ENCODE assay signal across 25 mouse cellular contexts in genomic region chr7:103810296-103810695, GRCm38 (mm10). TPM values are rescaled to one million over a fixed set of nuclear protein-coding genes. Genes with fewer than 3 reads are reported as not detected.
DNase-seq lines count a peak whose midpoint lies in the region; ATAC-seq and TF ChIP-seq lines count a peak whose summit lies in the region.
"Had no signal": no experiment of that assay in that cellular context is flagged by ENCODE, and none has a peak within 500 bp of the region (broad histone marks: within the 10 kb centered on the region; RNA-seq: fewer than 3 reads in every experiment).

No protein-coding gene starts in this region.

- peaks cover 5% of the 10 kb centered on the region; the same call in 1 of the 2 replicates for H3K4me1 ChIP-seq in heart, embryonic 11.5 days (ENCODE audit: control insufficient read depth, insufficient read depth, low read length)
- H3K4me1 ChIP-seq in liver, embryonic 15.5 days (replicated peaks), result peaks cover 31% of the 10 kb centered on the region
- H3K4me1 ChIP-seq in cerebellum, adult 2 months (ENCODE audit: control insufficient read depth, insufficient read depth, low read length), result no peaks in the 10 kb centered on the region
- H3K4me1 ChIP-seq: embryonic facial prominence, embryonic 13.5 days; forebrain, embryonic 15.5 days; hindbrain, embryonic 15.5 days had no signal

- H3K9ac ChIP-seq in heart, embryonic 11.5 days (ENCODE audit: low read depth, low read length), result no peak overlapping the region
- peak overlapping the region; percentile 54; the same call in 1 of the 2 replicates for H3K9ac ChIP-seq in liver, embryonic 15.5 days
- H3K9ac ChIP-seq: embryonic facial prominence, embryonic 13.5 days; forebrain, embryonic 15.5 days; hindbrain, embryonic 15.5 days had no signal

- H3K27ac ChIP-seq in heart, embryonic 11.5 days (ENCODE audit: low read depth, low read length), result 0 out of 2 replicates have a peak overlapping the region, but pooled peaks have one; percentile 46
- H3K27ac ChIP-seq in liver, embryonic 15.5 days (replicated peaks), result peak overlapping the region; percentile 98
- no peak overlapping the region for H3K27ac ChIP-seq in cerebellum, adult 2 months (ENCODE audit: insufficient read depth, low read length)
- H3K27ac ChIP-seq: embryonic facial prominence, embryonic 13.5 days; forebrain, embryonic 15.5 days; heart, adult 2 months; hindbrain, embryonic 15.5 days had no signal

- WGBS in heart, embryonic 11.5 days (ENCODE audit: insufficient replicate concordance), result 75% methylated on average over 1 of the region's 1 CpGs
- WGBS in liver, embryonic 15.5 days (ENCODE audit: insufficient replicate concordance), result 32% methylated on average over 1 of the region's 1 CpGs
- WGBS in cerebellum, adult 2 months, result 76% methylated on average over 1 of the region's 1 CpGs

- H3K4me2 ChIP-seq in heart, embryonic 11.5 days, result no peak overlapping the region
- peak overlapping the region; percentile 64 for H3K4me2 ChIP-seq in liver, embryonic 15.5 days
- H3K4me2 ChIP-seq: embryonic facial prominence, embryonic 13.5 days; forebrain, embryonic 15.5 days; hindbrain, embryonic 15.5 days had no signal

- no peaks in the 10 kb centered on the region for H3K27me3 ChIP-seq in heart, embryonic 11.5 days (ENCODE audit: control insufficient read depth, insufficient read depth, low read length)
- H3K27me3 ChIP-seq in liver, embryonic 15.5 days, result no peaks in the 10 kb centered on the region
- no peaks in the 10 kb centered on the region for H3K27me3 ChIP-seq in cerebellum, adult 2 months (ENCODE audit: control insufficient read depth, insufficient read depth, low read length)
- H3K27me3 ChIP-seq: embryonic facial prominence, embryonic 13.5 days; forebrain, embryonic 15.5 days; hindbrain, embryonic 15.5 days had no signal

- TF ChIP-seq CTCF in cerebellum, adult 2 months (IDR thresholded peaks at IDR 0.05; ENCODE audit: borderline replicate concordance, insufficient read depth, low read depth, low read length), result no peak

- H3K36me3 ChIP-seq in heart, embryonic 11.5 days (ENCODE audit: control insufficient read depth, insufficient read depth, low read length), result no peaks in the 10 kb centered on the region
- no peaks in the 10 kb centered on the region for H3K36me3 ChIP-seq in liver, embryonic 15.5 days (replicated peaks)
- H3K36me3 ChIP-seq: embryonic facial prominence, embryonic 13.5 days; forebrain, embryonic 15.5 days; hindbrain, embryonic 15.5 days had no signal

- no peak for ATAC-seq in heart, embryonic 11.5 days (replicated peaks; ENCODE audit: insufficient number of reproducible peaks, low FRiP score, low TSS enrichment)
- peak; percentile 11; the same call in 1 of the 2 replicates for ATAC-seq in erythroid progenitor cell, adult 5-6 weeks (replicated peaks; ENCODE audit: low FRiP score, poor library complexity, severe bottlenecking)
- ATAC-seq in liver, embryonic 15.5 days (ENCODE audit: insufficient read depth), result peak; percentile 7; the same call in 1 of the 2 replicates
- ATAC-seq: forebrain, embryonic 15.5 days had no signal

- no peak for TF ChIP-seq POLR2A in cerebellum, adult 2 months (IDR thresholded peaks at IDR 0.05; ENCODE audit: borderline replicate concordance, insufficient read depth, low read length)

- no peak for DNase-seq in heart, postnatal 14 days
- DNase-seq in c-Kit-negative CD71-positive TER-119-positive erythroid progenitor cells, embryonic 14.5 days (ENCODE audit: low read depth, low spot score), result peak; percentile 66
- DNase-seq in gastrocnemius, postnatal 36 days, result no peak
- DNase-seq in urinary bladder, postnatal 36 days (ENCODE audit: low spot score in 2 of 2), result no peak
- no peak for DNase-seq in cerebellum, adult 2 months
- DNase-seq: adrenal gland, adult 2 months; adrenal gland, postnatal 25 days; cerebellum, adult 11 months; cerebellum, adult 9-10 months; cerebellum, postnatal 25 days; gastrocnemius, postnatal 10 days; heart, adult 2 months; heart, postnatal 36 days had no signal

- H3K4me3 ChIP-seq in heart, embryonic 11.5 days (ENCODE audit: low read depth, low read length), result no peak overlapping the region
- peak overlapping the region; percentile 50 for H3K4me3 ChIP-seq in liver, embryonic 15.5 days (replicated peaks)
- no peak overlapping the region for H3K4me3 ChIP-seq in cerebellum, adult 2 months (replicated peaks; ENCODE audit: insufficient read depth, low read depth, low read length)
- H3K4me3 ChIP-seq: embryonic facial prominence, embryonic 13.5 days; forebrain, embryonic 15.5 days; heart, adult 2 months; hindbrain, embryonic 15.5 days had no signal

- H3K9me3 ChIP-seq in heart, embryonic 11.5 days (replicated peaks; ENCODE audit: control insufficient read depth, low read length), result no peaks in the 10 kb centered on the region
- H3K9me3 ChIP-seq in liver, embryonic 15.5 days (replicated peaks), result no peaks in the 10 kb centered on the region
- H3K9me3 ChIP-seq: embryonic facial prominence, embryonic 13.5 days; forebrain, embryonic 15.5 days; hindbrain, embryonic 15.5 days had no signal

- intact Hi-C loops in heart, postnatal 14 days (cut with DNase I), result no loop called here
- intact Hi-C loops in gastrocnemius, postnatal 36 days (cut with DNase I), result no loop called here

RNA-seq across cellular contexts. Expression of gene Hbb-bt, which starts 3.5 kb away (rescaled TPM):
- 2,483 and 3,067 TPM in 2 replicates for polyA plus RNA-seq in heart, embryonic 11.5 days (2014; fragmentation: Nextera tagmentation; extraction: Ambion mirVana)
- total RNA-seq in heart, postnatal 14 days (2021), result 1,000 to 10,000 TPM; 2,822 to 3,799 TPM
- 26,042 and 29,427 TPM in 2 replicates for total RNA-seq in erythroid progenitor cell, adult 5-6 weeks (2015; ENCODE audit: low replicate concordance)
- 7,139 and 8,294 TPM in 2 replicates for total RNA-seq in erythroid progenitor cell, adult 5-6 weeks (2017; ENCODE audit: low replicate concordance)
- polyA plus RNA-seq in liver, embryonic 15.5 days (2015; fragmentation: Nextera tagmentation; extraction: Ambion mirVana), result 48,050 and 52,773 TPM in 2 replicates
- total RNA-seq in gastrocnemius, postnatal 36 days (2021), result 10 to 100 TPM; 28.4 to 35.6 TPM
- polyA plus RNA-seq in cerebellum, adult 2 months (2012; rRNA removed), result 64.2 and 175 TPM in 2 replicates
- polyA plus RNA-seq: C2C12 had no signal

RNA-seq across cellular contexts. Expression of gene Hbb-bs, which starts 17.6 kb away (rescaled TPM):
- polyA plus RNA-seq in heart, embryonic 11.5 days (2014; fragmentation: Nextera tagmentation; extraction: Ambion mirVana), result 849 and 1,123 TPM in 2 replicates
- total RNA-seq in heart, postnatal 14 days (2021), result over 10,000 TPM; 24,882 to 31,010 TPM
- 118,402 and 120,100 TPM in 2 replicates for total RNA-seq in erythroid progenitor cell, adult 5-6 weeks (2015; ENCODE audit: low replicate concordance)
- total RNA-seq in erythroid progenitor cell, adult 5-6 weeks (2017; ENCODE audit: low replicate concordance), result 41,622 and 62,915 TPM in 2 replicates
- polyA plus RNA-seq in liver, embryonic 15.5 days (2015; fragmentation: Nextera tagmentation; extraction: Ambion mirVana), result 116,188 and 122,775 TPM in 2 replicates
- 100 to 1,000 TPM; 266 to 399 TPM for total RNA-seq in gastrocnemius, postnatal 36 days (2021)
- polyA plus RNA-seq in cerebellum, adult 2 months (2012; rRNA removed), result 581 and 1,292 TPM in 2 replicates
- polyA plus RNA-seq: C2C12 had no signal

RNA-seq across cellular contexts. Expression of gene Olfr67, which starts 18.7 kb away (rescaled TPM):
- 0.08 TPM in 1 of 2 replicates, not detected in the other for polyA plus RNA-seq in heart, embryonic 11.5 days (2014; fragmentation: Nextera tagmentation; extraction: Ambion mirVana)
- total RNA-seq in heart, postnatal 14 days (2021), result not detected
- total RNA-seq in erythroid progenitor cell, adult 5-6 weeks (2015; ENCODE audit: low replicate concordance), result 0.84 TPM in 1 of 2 replicates, not detected in the other
- 1.5 and 3.3 TPM in 2 replicates for total RNA-seq in erythroid progenitor cell, adult 5-6 weeks (2017; ENCODE audit: low replicate concordance)
- polyA plus RNA-seq in liver, embryonic 15.5 days (2015; fragmentation: Nextera tagmentation; extraction: Ambion mirVana), result not detected in 2 replicates
- total RNA-seq in gastrocnemius, postnatal 36 days (2021), result not detected
- not detected in 2 replicates for polyA plus RNA-seq in cerebellum, adult 2 months (2012; rRNA removed)
- total RNA-seq: adrenal gland, adult 2 months; adrenal gland, postnatal 25 days; gastrocnemius, postnatal 10 days; heart, adult 2 months; heart, postnatal 36 days had no signal
- polyA plus RNA-seq: adrenal gland, adult 2 months; C2C12; embryonic facial prominence, embryonic 13.5 days; forebrain, embryonic 11.5 days; forebrain, embryonic 15.5 days; gonadal fat pad, adult 2 months; heart, adult 2 months; heart, embryonic 14.5 days; hindbrain, embryonic 11.5 days; hindbrain, embryonic 15.5 days; intestine, embryonic 16.5 days had no signal

RNA-seq across cellular contexts. Expression of gene Hbb-bh2, which starts 30.0 kb away (rescaled TPM):
- 0.31 TPM in 1 of 2 replicates, not detected in the other for polyA plus RNA-seq in heart, embryonic 11.5 days (2014; fragmentation: Nextera tagmentation; extraction: Ambion mirVana)
- not detected for total RNA-seq in heart, postnatal 14 days (2021)
- not detected in 2 replicates for total RNA-seq in erythroid progenitor cell, adult 5-6 weeks (2015; ENCODE audit: low replicate concordance)
- not detected in 2 replicates for total RNA-seq in erythroid progenitor cell, adult 5-6 weeks (2017; ENCODE audit: low replicate concordance)
- not detected in 2 replicates for polyA plus RNA-seq in liver, embryonic 15.5 days (2015; fragmentation: Nextera tagmentation; extraction: Ambion mirVana)
- not detected for total RNA-seq in gastrocnemius, postnatal 36 days (2021)
- not detected in 2 replicates for polyA plus RNA-seq in cerebellum, adult 2 months (2012; rRNA removed)
- total RNA-seq: adrenal gland, adult 2 months; adrenal gland, postnatal 25 days; gastrocnemius, postnatal 10 days; heart, adult 2 months; heart, postnatal 36 days had no signal
- polyA plus RNA-seq: adrenal gland, adult 2 months; C2C12; embryonic facial prominence, embryonic 13.5 days; forebrain, embryonic 11.5 days; forebrain, embryonic 15.5 days; gonadal fat pad, adult 2 months; heart, adult 2 months; heart, embryonic 14.5 days; hindbrain, embryonic 11.5 days; hindbrain, embryonic 15.5 days; intestine, embryonic 16.5 days had no signal

RNA-seq across cellular contexts. Expression of gene Olfr68, which starts 30.8 kb away (rescaled TPM):
- polyA plus RNA-seq in heart, embryonic 11.5 days (2014; fragmentation: Nextera tagmentation; extraction: Ambion mirVana), result not detected in 2 replicates
- total RNA-seq in heart, postnatal 14 days (2021), result not detected
- 2.9 TPM in 1 of 2 replicates, not detected in the other for total RNA-seq in erythroid progenitor cell, adult 5-6 weeks (2015; ENCODE audit: low replicate concordance)
- 0.83 and 2.8 TPM in 2 replicates for total RNA-seq in erythroid progenitor cell, adult 5-6 weeks (2017; ENCODE audit: low replicate concordance)
- not detected in 2 replicates for polyA plus RNA-seq in liver, embryonic 15.5 days (2015; fragmentation: Nextera tagmentation; extraction: Ambion mirVana)
- total RNA-seq in gastrocnemius, postnatal 36 days (2021), result not detected
- polyA plus RNA-seq in cerebellum, adult 2 months (2012; rRNA removed), result not detected in 2 replicates
- total RNA-seq: adrenal gland, adult 2 months; adrenal gland, postnatal 25 days; gastrocnemius, postnatal 10 days; heart, adult 2 months; heart, postnatal 36 days had no signal
- polyA plus RNA-seq: adrenal gland, adult 2 months; C2C12; embryonic facial prominence, embryonic 13.5 days; forebrain, embryonic 11.5 days; forebrain, embryonic 15.5 days; gonadal fat pad, adult 2 months; heart, adult 2 months; heart, embryonic 14.5 days; hindbrain, embryonic 11.5 days; hindbrain, embryonic 15.5 days; intestine, embryonic 16.5 days had no signal

Comparison
In these comparisons a context has a peak if more than half of its experiments do, and no peak if none do; other contexts are left out.
1. RNA of gene Hbb-bt, which starts 3.5 kb away (total RNA-seq): 7,139 to 29,427 TPM in erythroid progenitor cell, adult 5-6 weeks and 2,822 to 3,799 TPM in heart, postnatal 14 days; 28.4 to 35.6 TPM in gastrocnemius, postnatal 36 days; every median in the first group is over 10 times any median in the second.
2. RNA of gene Hbb-bs, which starts 17.6 kb away (total RNA-seq): 41,622 to 120,100 TPM in erythroid progenitor cell, adult 5-6 weeks and 24,882 to 31,010 TPM in heart, postnatal 14 days; 266 to 399 TPM in gastrocnemius, postnatal 36 days; every median in the first group is over 10 times any median in the second.